Mouse (Mus musculus): ENCODE data around the gene Baiap3.

The Baiap3 gene

DNA sequence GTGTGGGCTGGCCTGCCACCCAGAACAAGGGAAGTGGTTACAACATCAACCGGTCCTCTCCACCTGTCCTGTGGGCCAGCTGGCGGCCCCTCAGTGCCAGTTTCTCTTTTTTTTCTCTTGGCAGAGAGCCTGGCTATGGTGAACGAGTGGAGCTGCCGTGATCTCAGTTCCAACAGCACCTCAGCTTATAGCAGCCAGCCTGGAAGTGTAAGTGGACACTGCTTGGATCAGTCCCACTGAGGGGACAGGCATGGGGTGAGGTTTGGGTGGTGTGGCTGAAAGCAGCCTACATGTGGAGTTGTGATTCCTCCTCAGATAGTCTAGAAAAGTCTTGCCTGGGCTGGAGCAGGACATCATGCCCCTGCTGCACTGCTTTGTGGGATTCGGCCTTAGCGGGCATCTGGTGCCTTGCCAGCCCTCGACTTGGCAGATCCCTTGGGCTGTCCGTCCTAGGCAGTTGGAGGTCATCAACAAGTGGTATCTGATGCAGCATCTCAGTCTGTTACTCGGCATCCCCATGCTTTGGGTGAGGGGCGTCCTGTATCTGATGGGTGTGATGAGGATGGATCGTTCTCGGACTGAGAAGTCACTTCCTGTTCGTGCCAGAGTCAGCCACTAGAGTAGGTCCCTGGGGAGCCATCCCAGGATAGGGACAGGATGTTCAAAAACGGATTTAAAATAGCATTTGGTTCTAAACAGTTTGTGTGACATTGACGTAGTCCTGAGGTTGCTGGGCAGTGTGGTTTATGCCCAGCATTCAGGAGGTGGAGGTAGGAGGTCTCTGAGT is 45.3 kb downstream of the Baiap3 start:
- no peak for DNase-seq (ENCODE audit: low spot score)

- DNase-seq (ENCODE audit: low spot score), result no peak
Observed at GRCm38 (mm10) chr17:25210006-25210405, 46.2 kb downstream of the Baiap3 start.

- no peak for DNase-seq (ENCODE audit: low spot score)
Observed at GRCm38 (mm10) chr17:25202401-25202800, 53.8 kb downstream of the Baiap3 start.

All from yolk sac, embryonic 10.5 days (tissue).